Mouse (Mus musculus) heart, adult 2 months (tissue): Measurements from ENCODE around the gene Bphl. TPM values are rescaled to one million over a fixed set of nuclear protein-coding genes. Genes with fewer than 3 reads are reported as not detected.
"Not testable (repeated sequence)": the region's sequence is repeated elsewhere in the genome, so short reads cannot be mapped to it uniquely, and the experiment has no call there.

Experiments
- DNase-seq, 2 experiments: peaks; one replicate each; pipeline ENCODE4 v3.0.0; 2021
- H3K27ac ChIP-seq: fragments of 200-600 bp; 2 replicates; pipeline ENCODE4 v1.8.1; 2022
- H3K27me3 ChIP-seq: fragments of 200-500 bp; 2 replicates; pipeline ENCODE4 v1.6.1; 2012; ENCODE audit warnings: mild to moderate bottlenecking, low read length, inconsistent platforms, mixed read lengths; ENCODE audit not compliant: control insufficient read depth, insufficient read depth
- H3K36me3 ChIP-seq: fragments of 200-500 bp; 2 replicates; pipeline ENCODE4 v1.6.1; 2012; ENCODE audit warnings: low read length, inconsistent platforms; ENCODE audit not compliant: control insufficient read depth, insufficient read depth
- H3K4me1 ChIP-seq: fragments of 200-500 bp; 2 replicates; pipeline ENCODE4 v1.6.1; 2011; ENCODE audit warnings: low read length; ENCODE audit not compliant: control insufficient read depth, insufficient read depth
- H3K4me3 ChIP-seq: fragments of 200-600 bp; 2 replicates; pipeline ENCODE4 v1.8.1; 2022
- H3K79me2 ChIP-seq: fragments of 200-500 bp; replicated peaks from 2 replicates; pipeline ENCODE4 v1.6.1; 2012; ENCODE audit warnings: mild to moderate bottlenecking, inconsistent platforms, low read length, moderate library complexity, mixed read lengths; ENCODE audit not compliant: control insufficient read depth, insufficient read depth
- H3K9ac ChIP-seq: fragments of 200-500 bp; 2 replicates; pipeline ENCODE4 v1.6.1; 2012; ENCODE audit warnings: low read depth, mild to moderate bottlenecking, control low read depth, inconsistent platforms, low read length, mixed read lengths
- CTCF ChIP-seq: fragments of 200-600 bp; IDR thresholded peaks from 2 replicates; pipeline ENCODE4 v1.8.1; 2022; ENCODE audit warnings: antibody characterized with exemption, mild to moderate bottlenecking, moderate library complexity
- EP300 ChIP-seq: fragments of 200-500 bp; IDR thresholded peaks from 2 replicates; pipeline ENCODE4 v1.6.1; 2011; ENCODE audit warnings: low read depth, low read length, control low read depth; ENCODE audit not compliant: insufficient read depth
- POLR2A ChIP-seq: fragments of 200-500 bp; IDR thresholded peaks from 2 replicates; pipeline ENCODE4 v1.6.1; 2011; ENCODE audit warnings: mild to moderate bottlenecking, low read depth, low read length, control low read depth; ENCODE audit not compliant: insufficient read depth
- WGBS: fragments of 180-500 bp; shearing (Covaris S2); methylation state at CpG from one replicate; pipeline ENCODE4 v1.1.7; 2018; 5-methylcytosine and 5-hydroxymethylcytosine counted together
- intact Hi-C: fragments of 180-260 bp; cut with DNase I; formaldehyde crosslinking; loops from one replicate; pipeline ENCODE4 v1.15.1; 2025
- polyA plus RNA-seq: library from polyadenylated mRNA; depleted of rRNA; stranded (reverse); fragments of >200 nt; gene quantifications from 2 replicates; pipeline ENCODE4 v1.2.3, GENCODE M21; 2012
- total RNA-seq, 2 experiments: library from RNA; stranded (reverse); gene quantifications; 2 replicates each; pipeline ENCODE4 v1.2.3; 2021

Bphl gene
- total and polyA plus RNA-seq, 3 experiments, result 29.8 to 35.3 (median 32.5) TPM

GRCm38 (mm10) chr13:34087052-34087812, 49.8 kb downstream of the Bphl start:
- Histone ChIP-seq H3K36me3 (peaks cover 2% of the 10 kb centered on the region), H3K79me2 (no peaks in the 10 kb centered on the region), H3K4me1 (peaks cover 17% of the 10 kb centered on the region), H3K27me3 (no peaks in the 10 kb centered on the region), H3K4me3 (no peak overlapping the region), H3K9ac (no peak overlapping the region), H3K27ac (peak overlapping the region; percentile 11)
- TF ChIP-seq EP300, result no peak
- TF ChIP-seq POLR2A, result no peak
- TF ChIP-seq CTCF, result no peak
- intact Hi-C loops, result no loop called here
- WGBS, result 23% methylated on average over 7 of the region's 7 CpGs
- DNase-seq, result no peak

DNA sequence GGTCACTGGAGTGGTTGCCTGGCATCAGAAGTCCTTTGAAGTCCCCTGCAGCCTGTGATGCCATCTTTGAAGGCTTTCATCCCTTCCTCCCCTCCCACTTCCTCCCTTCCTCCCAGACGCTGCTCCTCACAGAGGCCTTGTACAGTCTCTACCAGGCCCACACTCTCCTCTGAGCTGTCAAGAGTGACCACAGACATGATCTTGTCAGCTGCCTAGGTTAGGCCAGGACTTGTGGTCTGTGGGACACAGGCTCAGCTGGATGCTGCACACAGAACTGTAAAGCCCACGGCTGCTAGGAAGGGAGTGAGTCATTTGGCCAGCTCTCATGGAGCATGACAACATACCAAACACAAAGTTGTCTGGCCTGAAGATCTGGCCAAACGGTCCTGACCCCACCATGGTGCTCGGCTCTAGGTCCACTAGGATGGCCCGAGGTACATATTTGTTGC, 50.8 kb downstream of the Bphl start:
- DNase-seq, H3K9ac ChIP-seq, H3K27me3 ChIP-seq, H3K4me3 ChIP-seq, H3K36me3 ChIP-seq, intact Hi-C loops, H3K27ac ChIP-seq, H3K79me2 ChIP-seq: not testable (repeated sequence)
- 45% methylated on average over 5 of the region's 5 CpGs for WGBS
- H3K4me1 ChIP-seq, result peaks cover 17% of the 10 kb centered on the region

DNA sequence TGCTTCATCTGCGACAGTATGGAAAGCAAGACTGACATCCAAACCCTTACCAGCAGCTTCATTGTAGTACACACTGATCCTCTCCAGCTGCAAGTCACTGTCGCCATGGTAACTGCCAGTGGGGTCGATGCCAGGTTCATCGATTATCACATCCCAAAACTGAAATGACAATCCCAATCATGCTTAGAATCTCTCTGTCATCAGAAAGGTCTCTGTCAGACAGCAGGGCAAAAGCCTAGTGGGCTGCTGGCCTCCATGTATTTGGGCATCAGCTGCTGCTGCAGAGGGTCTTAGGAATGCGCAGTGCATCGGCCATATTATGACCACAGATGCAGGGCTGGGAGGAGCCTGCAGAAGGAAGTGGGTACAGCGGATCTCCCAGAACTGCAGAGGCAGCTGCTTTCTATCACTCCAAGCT, 51.5 kb downstream of the Bphl start:
- DNase-seq, result no peak
- TF ChIP-seq POLR2A, result no peak
- TF ChIP-seq CTCF, result no peak
- TF ChIP-seq EP300, result no peak
- peaks cover 2% of the 10 kb centered on the region for H3K36me3 ChIP-seq
- no peak overlapping the region for H3K9ac ChIP-seq
- 56% methylated on average over 7 of the region's 7 CpGs for WGBS
- H3K4me1 ChIP-seq, result peaks cover 14% of the 10 kb centered on the region
- H3K4me3 ChIP-seq, result no peak overlapping the region
- H3K27ac ChIP-seq, result no peak overlapping the region
- no peaks in the 10 kb centered on the region for H3K27me3 ChIP-seq
- intact Hi-C loops, result no loop called here
- H3K79me2 ChIP-seq, result no peaks in the 10 kb centered on the region

GRCm38 (mm10) chr13:34089358-34089757, 52.0 kb downstream of the Bphl start:
- Histone ChIP-seq H3K79me2 (no peaks in the 10 kb centered on the region), H3K27me3 (no peaks in the 10 kb centered on the region), H3K27ac (no peak overlapping the region), H3K4me3 (no peak overlapping the region), H3K4me1 (peaks cover 12% of the 10 kb centered on the region), H3K36me3 (peaks cover 2% of the 10 kb centered on the region), H3K9ac (no peak overlapping the region)
- intact Hi-C loops, result no loop called here
- DNase-seq, result no peak
- TF ChIP-seq POLR2A (no peak), CTCF (no peak), EP300 (no peak)
- WGBS, result 44% methylated on average over 3 of the region's 3 CpGs

GRCm38 (mm10) chr13:34095542-34096435, 58.4 kb downstream of the Bphl start:
- intact Hi-C loops, result loop anchor here (1.0 to 2.0 kb wide), 2 partner anchors 11 to 17 kb away; partner anchors contain the start of gene Tubb2a
- Histone ChIP-seq H3K27me3 (no peaks in the 10 kb centered on the region), H3K79me2 (no peaks in the 10 kb centered on the region), H3K9ac (no peak overlapping the region), H3K4me3 (peak overlapping the region; percentile 2), H3K27ac (peak overlapping the region; percentile 82), H3K4me1 (peaks cover 17% of the 10 kb centered on the region), H3K36me3 (peaks cover 6% of the 10 kb centered on the region)
- peak; percentile 54 to 56 for DNase-seq
- 0 out of 2 replicates have a peak, but pooled peaks have one; percentile 21 for TF ChIP-seq EP300
- TF ChIP-seq POLR2A, result no peak
- 33% methylated on average over 7 of the region's 7 CpGs for WGBS

- no peaks in the 10 kb centered on the region for H3K79me2 ChIP-seq
- DNase-seq, result peak in 1 of 2 experiments; percentile 49
- H3K9ac ChIP-seq, result no peak overlapping the region
- WGBS, result 41% methylated on average over 4 of the region's 4 CpGs
- H3K36me3 ChIP-seq, result peaks cover 6% of the 10 kb centered on the region
- H3K4me3 ChIP-seq, result no peak overlapping the region
- intact Hi-C loops, result loop anchor here (1.0 kb wide), 1 partner anchor 12 kb away; no protein-coding TSS in a partner anchor
- TF ChIP-seq EP300, result peak; percentile 83
- peak; percentile 28; the same call in 1 of the 2 replicates for TF ChIP-seq POLR2A
- no peak for TF ChIP-seq CTCF
- H3K4me1 ChIP-seq, result peaks cover 20% of the 10 kb centered on the region
- H3K27me3 ChIP-seq, result no peaks in the 10 kb centered on the region
- peak overlapping the region; percentile 82 for H3K27ac ChIP-seq
Measured at GRCm38 (mm10) chr13:34096455-34096854, 59.1 kb downstream of the Bphl start.
